Mouse (Mus musculus) forebrain, embryonic 11.5 days (tissue): ENCODE data around the gene B4galnt2. TPM values are rescaled to one million over a fixed set of nuclear protein-coding genes. Genes with fewer than 3 reads are reported as not detected.

Experiments
- ATAC-seq: fragments of 200-750 bp; cut with Nextera tagmentation; replicated peaks from 2 replicates; pipeline ENCODE4 v1.8.0; 2017; ENCODE audit warnings: moderate TSS enrichment; ENCODE audit not compliant: low FRiP score
- DNase-seq: peaks from one replicate; pipeline ENCODE4 v3.0.0-alpha.2; 2017; ENCODE audit warnings: low spot score
- H3K27ac ChIP-seq: fragments of 300-500 bp; sonication (generic); 2 replicates; pipeline ENCODE4 v1.5.1; 2014; ENCODE audit warnings: low read depth, low read length
- H3K27me3 ChIP-seq: fragments of 300-500 bp; sonication (generic); 2 replicates; pipeline ENCODE4 v1.6.1; 2014; ENCODE audit warnings: mild to moderate bottlenecking, low read length, mixed read lengths; ENCODE audit not compliant: control insufficient read depth, insufficient read depth
- H3K36me3 ChIP-seq: fragments of 300-500 bp; sonication (generic); 2 replicates; pipeline ENCODE4 v1.6.1; 2014; ENCODE audit warnings: mild to moderate bottlenecking, low read length, moderate library complexity, mixed read lengths; ENCODE audit not compliant: control insufficient read depth, insufficient read depth
- H3K4me1 ChIP-seq: fragments of 300-500 bp; sonication (generic); replicated peaks from 2 replicates; pipeline ENCODE4 v1.6.1; 2014; ENCODE audit warnings: low read length, mixed read lengths; ENCODE audit not compliant: control insufficient read depth, insufficient read depth
- H3K4me2 ChIP-seq: fragments of 300-500 bp; sonication (generic); 2 replicates; pipeline ENCODE4 v1.6.1; 2014; ENCODE audit warnings: low read depth, mild to moderate bottlenecking, low read length, moderate library complexity, mixed read lengths; ENCODE audit not compliant: severe bottlenecking
- H3K4me3 ChIP-seq: fragments of 300-500 bp; sonication (generic); 2 replicates; pipeline ENCODE4 v1.5.1; 2014; ENCODE audit warnings: low read depth, low read length
- H3K9ac ChIP-seq: fragments of 300-500 bp; sonication (generic); 2 replicates; pipeline ENCODE4 v1.6.1; 2014; ENCODE audit warnings: low read length
- H3K9me3 ChIP-seq: fragments of 300-500 bp; sonication (generic); 2 replicates; pipeline ENCODE4 v1.6.1; 2016; ENCODE audit warnings: low read length, mixed read lengths; ENCODE audit not compliant: control insufficient read depth
- WGBS: fragments of 180-500 bp; shearing (Covaris S2); extraction: QIAGEN DNeasy Blood & Tissue Kit; methylation state at CpG from one replicate; pipeline ENCODE4 v1.1.7; 2014; 5-methylcytosine and 5-hydroxymethylcytosine counted together
- polyA plus RNA-seq: library from polyadenylated mRNA; unstranded; fragments of >200 nt; fragmentation: Nextera tagmentation; extraction: Ambion mirVana; gene quantifications from 2 replicates; pipeline ENCODE4 v1.2.1, GENCODE M21; 2014

The B4galnt2 gene
- polyA plus RNA-seq, 1 experiment from 2014 or later, result not detected

DNA sequence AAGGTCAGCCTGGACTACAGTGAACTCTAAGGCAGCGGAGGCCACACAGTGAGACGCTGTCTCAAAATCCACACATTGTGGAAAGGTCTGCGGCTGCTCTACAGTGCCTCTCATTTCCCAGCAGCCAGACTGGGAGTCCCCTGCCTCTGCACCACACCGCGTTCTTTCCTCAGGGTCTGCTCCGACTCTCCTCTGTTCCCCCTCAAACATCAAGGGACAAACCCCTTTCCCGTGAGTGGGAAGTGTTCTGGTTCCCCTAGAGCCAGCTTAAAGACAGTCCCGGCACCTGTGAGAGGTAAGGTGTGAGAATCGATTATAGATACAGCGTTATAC, 73.2 kb downstream of the B4galnt2 start:
- WGBS, result 66% methylated on average over 10 of the region's 10 CpGs
- Histone ChIP-seq H3K27ac (no peak overlapping the region), H3K9me3 (no peaks in the 10 kb centered on the region), H3K9ac (no peak overlapping the region), H3K4me2 (no peak overlapping the region), H3K4me3 (no peak overlapping the region), H3K4me1 (no peaks in the 10 kb centered on the region), H3K36me3 (no peaks in the 10 kb centered on the region), H3K27me3 (peaks cover 2% of the 10 kb centered on the region)
- ATAC-seq (no peak), DNase-seq (no peak)

DNA sequence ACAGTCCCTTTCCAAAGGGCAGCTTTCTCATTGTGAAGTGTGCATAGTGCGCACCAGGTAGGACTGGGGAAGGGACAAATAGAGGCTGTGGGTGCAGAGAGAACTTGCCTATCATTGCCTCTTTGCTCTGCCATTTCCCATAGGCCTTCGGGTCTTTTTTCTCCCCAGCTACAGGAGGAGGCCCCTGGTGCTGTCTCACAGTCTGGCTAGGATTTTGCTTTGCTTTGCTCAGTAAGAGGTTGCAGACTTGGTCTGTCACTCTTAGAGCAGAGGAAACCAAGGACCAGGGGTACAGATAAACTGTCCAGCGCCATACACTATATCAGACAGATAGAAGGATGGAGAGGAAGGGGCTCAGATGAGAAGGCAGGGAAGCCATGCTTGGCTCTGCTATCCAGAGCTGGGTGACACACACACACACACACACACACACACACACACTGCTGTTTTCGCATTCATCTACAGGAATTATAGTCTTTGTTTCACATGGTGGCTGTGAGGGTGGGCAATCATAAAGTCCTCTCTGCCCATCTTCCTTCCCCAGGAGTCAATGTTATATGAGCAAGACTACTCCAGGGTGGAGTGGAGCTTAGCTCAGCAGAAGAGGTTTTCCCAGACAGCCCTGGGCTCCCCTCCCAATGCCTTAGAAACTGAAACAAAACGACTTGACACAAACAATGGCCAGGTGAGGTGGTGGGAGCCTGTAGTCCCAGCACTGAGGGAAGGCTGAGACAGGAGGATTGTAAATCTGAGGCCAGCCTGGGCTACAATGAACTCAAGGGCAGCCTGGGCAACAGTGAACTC, 73.8 kb downstream of the B4galnt2 start:
- no peak overlapping the region for H3K9ac ChIP-seq
- H3K36me3 ChIP-seq, result no peaks in the 10 kb centered on the region
- ATAC-seq (no peak), DNase-seq (no peak)
- H3K4me3 ChIP-seq, result no peak overlapping the region
- H3K4me2 ChIP-seq, result no peak overlapping the region
- WGBS, result 84% methylated on average over 5 of the region's 5 CpGs
- H3K27ac ChIP-seq, result no peak overlapping the region
- no peaks in the 10 kb centered on the region for H3K9me3 ChIP-seq
- peaks cover 5% of the 10 kb centered on the region for H3K27me3 ChIP-seq
- H3K4me1 ChIP-seq, result no peaks in the 10 kb centered on the region

DNA sequence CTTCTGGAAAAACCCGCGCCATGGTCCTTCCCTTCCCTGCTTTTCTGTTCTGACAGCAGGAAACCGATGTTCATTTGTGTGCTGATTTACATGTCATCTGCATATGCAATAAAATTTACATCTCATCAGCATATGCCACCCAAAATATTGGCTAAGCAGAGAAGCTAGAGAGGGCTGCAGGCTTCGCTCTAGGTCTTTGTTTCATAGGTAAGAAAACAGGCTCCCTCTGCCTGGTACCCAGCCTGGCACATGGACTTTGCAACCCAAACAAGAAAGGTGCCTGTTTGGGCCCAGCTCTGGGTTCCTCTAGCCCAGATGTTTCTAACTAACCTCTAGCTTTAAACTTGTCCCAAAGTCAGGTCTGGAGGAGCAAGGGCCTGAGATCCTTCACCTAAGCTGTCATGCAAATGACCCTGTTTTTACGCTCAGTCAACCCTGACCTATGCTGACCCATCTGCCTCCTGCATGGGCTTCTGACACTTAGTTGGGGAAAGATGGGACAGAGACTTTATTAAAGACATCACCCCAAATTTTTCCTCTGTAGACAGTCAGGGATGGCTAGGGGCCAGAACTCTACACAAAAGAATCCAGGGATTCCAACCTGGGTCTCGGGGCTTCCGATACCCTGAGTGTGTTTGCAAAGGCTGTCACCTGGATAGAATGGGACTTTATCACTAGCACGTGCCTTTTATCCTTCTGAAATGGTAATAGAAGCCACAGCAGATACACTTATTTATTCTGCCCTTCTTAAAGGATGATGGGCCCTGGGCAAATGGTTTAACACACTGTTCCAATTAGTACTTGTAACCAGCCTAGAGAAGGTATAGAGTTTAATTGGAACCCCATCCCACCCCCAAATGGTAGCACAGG, 75.5 kb downstream of the B4galnt2 start:
- Histone ChIP-seq H3K4me2 (no peak overlapping the region), H3K36me3 (no peaks in the 10 kb centered on the region), H3K9ac (no peak overlapping the region), H3K27ac (no peak overlapping the region), H3K4me3 (no peak overlapping the region), H3K27me3 (peaks cover 17% of the 10 kb centered on the region), H3K4me1 (peaks cover 1% of the 10 kb centered on the region; the same call in 1 of the 2 replicates), H3K9me3 (no peaks in the 10 kb centered on the region)
- DNase-seq (no peak), ATAC-seq (no peak)
- 75% methylated on average over 8 of the region's 8 CpGs for WGBS

DNA sequence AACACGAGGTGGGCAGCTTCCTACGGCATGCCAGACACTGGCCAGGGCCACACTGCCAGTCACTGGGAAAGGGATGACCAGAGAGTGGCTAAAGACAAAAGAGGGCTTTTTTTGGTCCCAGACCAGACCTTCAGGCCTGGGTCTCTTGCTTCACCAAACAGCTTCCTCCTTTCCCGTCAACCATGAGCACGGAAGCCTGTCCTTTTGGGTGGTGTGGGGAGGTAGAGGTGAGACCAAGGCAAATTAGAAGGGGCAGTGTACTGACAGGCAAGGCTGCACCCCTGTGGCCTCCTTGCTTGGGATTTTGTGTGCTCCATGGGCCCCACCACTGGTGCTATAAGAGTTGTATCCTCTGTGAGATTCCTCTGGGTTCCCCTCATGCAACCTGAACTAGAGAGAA, 76.1 kb downstream of the B4galnt2 start:
- ATAC-seq (no peak), DNase-seq (no peak)
- Histone ChIP-seq H3K9me3 (no peaks in the 10 kb centered on the region), H3K36me3 (no peaks in the 10 kb centered on the region), H3K4me1 (peaks cover 4% of the 10 kb centered on the region; the same call in 1 of the 2 replicates), H3K9ac (no peak overlapping the region), H3K27ac (no peak overlapping the region), H3K27me3 (peaks cover 24% of the 10 kb centered on the region), H3K4me2 (no peak overlapping the region), H3K4me3 (no peak overlapping the region)
- WGBS, result 74% methylated on average over 4 of the region's 4 CpGs

DNA sequence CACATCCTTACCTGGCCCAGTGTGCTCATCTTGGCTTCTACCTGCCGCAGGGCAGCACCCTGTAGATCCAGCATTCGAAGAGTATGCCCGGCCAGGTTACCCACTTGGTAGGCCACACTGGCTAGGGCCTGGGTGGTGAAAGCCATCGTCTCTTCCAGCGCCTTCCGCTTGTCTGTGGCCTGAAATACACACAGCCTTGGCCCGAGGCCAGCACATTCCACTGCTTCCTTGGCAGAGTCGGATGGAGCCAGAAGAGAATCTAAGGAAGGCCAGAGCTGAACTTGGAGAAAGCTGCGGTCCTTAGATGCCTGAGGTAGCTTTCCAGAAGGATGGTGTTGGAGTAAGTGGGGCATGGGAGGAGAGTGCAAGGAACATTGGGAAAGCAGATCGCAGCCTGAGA, 77.6 kb downstream of the B4galnt2 start, which contains the start of gene Gngt2:
Gngt2 (plus strand) TSS at position 158 of the 400 bp plus-strand sequence.
- peaks cover 39% of the 10 kb centered on the region for H3K27me3 ChIP-seq
- no peak within 1 kb of the TSS for H3K4me2 ChIP-seq
- ATAC-seq (no peak), DNase-seq (no peak)
- H3K36me3 ChIP-seq, result no peaks in the 10 kb centered on the region
- no peak within 1 kb of the TSS for H3K4me3 ChIP-seq
- H3K9me3 ChIP-seq, result no peaks in the 10 kb centered on the region
- WGBS, result 83% methylated on average over 10 of the region's 10 CpGs
- no peak within 1 kb of the TSS for H3K27ac ChIP-seq
- peaks cover 4% of the 10 kb centered on the region; the same call in 1 of the 2 replicates for H3K4me1 ChIP-seq
- H3K9ac ChIP-seq, result no peak within 1 kb of the TSS

DNA sequence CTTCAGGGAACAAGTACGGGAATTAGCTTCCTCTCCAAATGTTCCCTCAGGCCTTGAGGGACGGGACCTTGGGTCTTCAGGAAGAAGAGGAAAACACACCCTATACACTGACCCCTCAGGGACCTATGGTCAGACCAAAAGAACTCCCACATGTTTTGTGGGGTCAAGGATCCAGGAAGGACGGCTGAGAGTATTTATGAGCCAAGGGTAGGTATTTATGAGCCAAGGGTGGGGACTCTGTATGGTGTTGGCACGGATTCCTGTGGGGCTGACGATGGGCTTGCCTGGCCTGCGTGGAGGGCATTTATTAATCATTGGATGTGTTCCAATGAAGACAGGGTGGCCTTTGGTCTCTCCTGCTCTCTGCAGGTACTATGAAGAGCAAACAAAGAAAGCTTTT, 78.3 kb downstream of the B4galnt2 start:
- Histone ChIP-seq H3K9me3 (no peaks in the 10 kb centered on the region), H3K4me1 (peaks cover 4% of the 10 kb centered on the region; the same call in 1 of the 2 replicates), H3K27ac (no peak overlapping the region), H3K9ac (no peak overlapping the region), H3K27me3 (peaks cover 45% of the 10 kb centered on the region), H3K4me3 (no peak overlapping the region), H3K36me3 (no peaks in the 10 kb centered on the region), H3K4me2 (no peak overlapping the region)
- 78% methylated on average over 6 of the region's 6 CpGs for WGBS
- DNase-seq (no peak), ATAC-seq (no peak)

DNA sequence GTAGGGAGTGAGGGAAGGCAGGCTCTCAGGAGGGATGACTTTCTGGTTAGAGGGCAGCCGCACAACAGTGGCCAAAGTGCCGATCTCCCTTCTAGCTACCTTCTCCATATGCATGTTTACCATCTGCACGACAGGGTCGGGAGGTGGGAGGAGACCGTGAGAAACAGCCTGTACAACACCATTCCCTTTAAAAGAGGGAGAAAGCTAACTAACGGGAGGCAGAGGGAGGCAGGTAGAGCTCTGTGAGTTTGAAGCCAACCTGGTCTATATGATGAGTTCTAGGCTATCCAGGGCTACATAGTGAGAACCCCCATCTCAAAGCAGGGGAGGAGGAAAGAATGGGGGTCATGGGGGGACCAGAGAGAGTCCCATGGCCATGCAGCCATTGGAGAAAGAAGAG, 78.9 kb downstream of the B4galnt2 start:
- WGBS, result 47% methylated on average over 6 of the region's 6 CpGs
- peaks cover 4% of the 10 kb centered on the region; the same call in 1 of the 2 replicates for H3K4me1 ChIP-seq
- H3K4me2 ChIP-seq, result no peak overlapping the region
- H3K4me3 ChIP-seq, result no peak overlapping the region
- DNase-seq, result no peak
- ATAC-seq, result no peak
- no peak overlapping the region for H3K27ac ChIP-seq
- no peaks in the 10 kb centered on the region for H3K36me3 ChIP-seq
- no peaks in the 10 kb centered on the region for H3K9me3 ChIP-seq
- no peak overlapping the region for H3K9ac ChIP-seq
- H3K27me3 ChIP-seq, result peaks cover 50% of the 10 kb centered on the region

DNA sequence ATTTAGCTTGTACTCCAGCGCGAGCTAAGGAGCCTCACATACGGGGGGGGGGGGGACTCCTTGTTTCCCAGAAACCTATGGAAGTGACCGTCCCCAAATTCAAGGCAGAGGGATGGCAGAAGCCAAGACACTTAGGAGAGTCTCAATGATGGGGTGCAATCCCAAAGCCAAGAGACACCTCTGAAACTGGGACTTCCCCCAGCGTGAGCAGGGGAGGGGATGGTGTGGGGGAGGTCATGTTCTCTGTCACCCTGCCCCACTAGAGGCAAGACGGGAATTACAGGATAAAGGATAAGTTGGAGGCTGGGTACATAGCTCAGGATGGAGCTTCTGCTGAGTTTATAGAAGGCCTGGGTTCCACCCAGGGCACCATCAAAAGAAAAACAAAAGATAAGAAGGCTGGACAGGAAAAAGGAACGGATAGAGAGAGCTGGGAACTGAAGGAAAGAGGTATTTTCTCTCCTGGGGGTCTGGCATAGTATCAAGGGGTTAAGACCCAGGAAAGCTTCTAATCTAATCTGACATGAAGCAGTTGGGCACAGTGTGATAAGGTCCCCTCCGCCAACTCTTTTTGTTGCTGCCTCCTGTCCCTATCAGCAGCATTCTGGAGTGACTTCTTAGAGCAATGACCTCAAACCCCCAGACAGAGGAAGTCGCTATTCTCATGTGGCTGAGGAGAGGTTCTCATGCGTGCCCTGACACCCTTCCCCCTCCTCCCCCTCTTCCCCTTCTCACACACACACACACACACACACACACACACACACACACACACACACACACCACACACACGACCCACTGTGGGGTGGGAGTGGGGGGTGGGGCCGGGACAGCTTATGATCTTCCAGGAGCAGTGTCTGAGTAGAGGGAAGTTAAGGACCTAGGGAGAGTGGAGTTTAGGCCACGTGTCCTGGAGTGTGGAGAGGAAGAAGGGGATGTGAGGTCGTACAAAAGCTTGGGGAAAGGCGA, 79.7 kb downstream of the B4galnt2 start:
- Histone ChIP-seq H3K9ac (no peak overlapping the region), H3K4me2 (no peak overlapping the region), H3K27me3 (peaks cover 58% of the 10 kb centered on the region), H3K36me3 (no peaks in the 10 kb centered on the region), H3K4me3 (no peak overlapping the region), H3K27ac (no peak overlapping the region), H3K9me3 (no peaks in the 10 kb centered on the region), H3K4me1 (peaks cover 5% of the 10 kb centered on the region; the same call in 1 of the 2 replicates)
- 19% methylated on average over 15 of the region's 15 CpGs for WGBS
- no peak for ATAC-seq
- no peak for DNase-seq
